Mouse (Mus musculus) liver, embryonic 14.5 days (tissue): ENCODE data around the gene Ranbp1. TPM values are rescaled to one million over a fixed set of nuclear protein-coding genes. Genes with fewer than 3 reads are reported as not detected.
A peak's percentile ranks its signal among the peaks of the same experiment; 100 is the strongest.

Source experiments
- ATAC-seq: fragments of 200-750 bp; cut with Nextera tagmentation; 2 replicates; pipeline ENCODE4 v1.8.0; 2017; ENCODE audit warnings: moderate number of reproducible peaks, mild to moderate bottlenecking, moderate library complexity; ENCODE audit not compliant: insufficient read depth
- DNase-seq, 3 experiments: peaks; one replicate each; pipeline ENCODE4 v3.0.0-alpha.2; 2012 to 2013; ENCODE audit warnings: low read depth in 3 of 3, low spot score in 3 of 3
- H3K27ac ChIP-seq: fragments of 300-500 bp; sonication (generic); 2 replicates; pipeline ENCODE4 v1.5.1; 2014; ENCODE audit warnings: moderate library complexity, mild to moderate bottlenecking, control low read depth, inconsistent platforms
- H3K27me3 ChIP-seq: fragments of 300-500 bp; sonication (generic); 2 replicates; pipeline ENCODE4 v1.6.1; 2014; ENCODE audit warnings: mild to moderate bottlenecking, low read length, moderate library complexity; ENCODE audit not compliant: control insufficient read depth, insufficient read depth
- H3K36me3 ChIP-seq: fragments of 300-500 bp; sonication (generic); replicated peaks from 2 replicates; pipeline ENCODE4 v1.6.1; 2014; ENCODE audit warnings: low read depth; ENCODE audit not compliant: control insufficient read depth, insufficient read depth
- H3K4me1 ChIP-seq, 2 experiments: fragments of 200-500 bp in 1 of 2; fragments of 300-500 bp in 1 of 2; sonication (generic) in 1 of 2; replicated peaks; 2 replicates each; pipeline ENCODE4 v1.6.1; 2012 to 2014; ENCODE audit warnings: antibody characterized with exemption in 1 of 2, inconsistent platforms in 1 of 2, low read length in 1 of 2; ENCODE audit not compliant: control insufficient read depth in 2 of 2, insufficient read depth in 2 of 2
- H3K4me2 ChIP-seq: fragments of 300-500 bp; sonication (generic); 2 replicates; pipeline ENCODE4 v1.6.1; 2014; ENCODE audit warnings: low read depth, mild to moderate bottlenecking, control low read depth, moderate library complexity
- H3K4me3 ChIP-seq, 2 experiments: fragments of 200-500 bp in 1 of 2; fragments of 300-500 bp in 1 of 2; sonication (generic) in 1 of 2; 2 replicates each; pipeline ENCODE4 v1.5.1; 2012 to 2014; ENCODE audit warnings: low read depth in 2 of 2, low read length in 2 of 2, mild to moderate bottlenecking in 2 of 2, control low read depth in 1 of 2, inconsistent platforms in 1 of 2, moderate library complexity in 1 of 2; ENCODE audit not compliant: insufficient read depth in 1 of 2
- H3K9ac ChIP-seq: fragments of 300-500 bp; sonication (generic); replicated peaks from 2 replicates; pipeline ENCODE4 v1.6.1; 2014; ENCODE audit warnings: mild to moderate bottlenecking, control low read depth, moderate library complexity
- H3K9me3 ChIP-seq: fragments of 300-500 bp; sonication (generic); 2 replicates; pipeline ENCODE4 v1.6.1; 2016; ENCODE audit warnings: low read length, mixed read lengths; ENCODE audit not compliant: control insufficient read depth
- CTCF ChIP-seq: IDR thresholded peaks from 2 replicates; pipeline ENCODE4 v1.5.1; 2016; ENCODE audit warnings: antibody characterized with exemption, low read depth, control low read depth
- EP300 ChIP-seq: IDR thresholded peaks from 2 replicates; pipeline ENCODE4 v1.6.1; 2016; ENCODE audit warnings: antibody characterized with exemption, low read depth
- WGBS: fragments of 180-500 bp; shearing (Covaris S2); extraction: QIAGEN DNeasy Blood & Tissue Kit; methylation state at CpG from one replicate; pipeline ENCODE4 v1.1.7; 2014; ENCODE audit not compliant: insufficient replicate concordance; 5-methylcytosine and 5-hydroxymethylcytosine counted together
- polyA plus RNA-seq, 2 experiments: library from polyadenylated mRNA; depleted of rRNA in 1 of 2; stranded (reverse) in 1 of 2; unstranded in 1 of 2; fragments of >200 nt; fragmentation: Nextera tagmentation in 1 of 2; extraction: Ambion mirVana in 1 of 2; gene quantifications; 2 replicates each; pipeline versions ENCODE4 v1.2.1 to v1.2.3; 2012 to 2014

The Ranbp1 gene
- polyA plus RNA-seq, 2 experiments = 148 to 338 TPM

GRCm38 (mm10) chr16:18234671-18235388 lies 13.7 kb downstream of the Ranbp1 start, which contains the start of gene Zdhhc8:
TSS of gene Zdhhc8 (minus strand) at chr16:18235136.
- ATAC-seq (peak; percentile 29; the same call in 1 of the 2 replicates), DNase-seq (no peak)
- Histone ChIP-seq H3K27ac (no peak within 1 kb of the TSS), H3K9me3 (no peaks in the 10 kb centered on the region), H3K4me1 (peaks cover 3 to 15% of the 10 kb centered on the region in 2 experiments; a peak in 3 of 4 replicates), H3K36me3 (peaks cover 16% of the 10 kb centered on the region), H3K4me2 (peak within 1 kb of the TSS; percentile 70), H3K4me3 (peak within 1 kb of the TSS; percentile 57 to 65), H3K9ac (peak within 1 kb of the TSS; percentile 47), H3K27me3 (peaks cover 24% of the 10 kb centered on the region)
- TF ChIP-seq CTCF (no peak), EP300 (no peak)
- WGBS = under 1% methylated on average over 74 of the region's 79 CpGs

GRCm38 (mm10) chr16:18233919-18234670 lies 14.4 kb downstream of the Ranbp1 start:
- TF ChIP-seq CTCF (no peak), EP300 (no peak)
- no peak overlapping the region for H3K27ac ChIP-seq
- H3K4me3 ChIP-seq = peak overlapping the region; percentile 57 to 65
- peaks cover 24% of the 10 kb centered on the region for H3K27me3 ChIP-seq
- peaks cover 11% of the 10 kb centered on the region for H3K36me3 ChIP-seq
- peak overlapping the region; percentile 47 for H3K9ac ChIP-seq
- H3K9me3 ChIP-seq = no peaks in the 10 kb centered on the region
- ATAC-seq = no peak
- H3K4me2 ChIP-seq = peak overlapping the region; percentile 70
- H3K4me1 ChIP-seq = peaks cover 3 to 15% of the 10 kb centered on the region in 2 experiments; a peak in 3 of 4 replicates
- WGBS = 17% methylated on average over 13 of the region's 13 CpGs
- no peak for DNase-seq

GRCm38 (mm10) chr16:18233451-18233850 lies 15.1 kb downstream of the Ranbp1 start:
- ATAC-seq (no peak), DNase-seq (no peak)
- Histone ChIP-seq H3K9me3 (no peaks in the 10 kb centered on the region), H3K27ac (no peak overlapping the region), H3K4me2 (no peak overlapping the region), H3K9ac (no peak overlapping the region), H3K36me3 (peaks cover 6% of the 10 kb centered on the region), H3K27me3 (peaks cover 24% of the 10 kb centered on the region), H3K4me1 (peaks cover 3 to 15% of the 10 kb centered on the region in 2 experiments; a peak in 3 of 4 replicates), H3K4me3 (no peak overlapping the region)
- TF ChIP-seq EP300 (no peak), CTCF (no peak)
- 28% methylated on average over 1 of the region's 1 CpGs for WGBS

GRCm38 (mm10) chr16:18231451-18231850 lies 17.1 kb downstream of the Ranbp1 start:
- no peak for DNase-seq
- Histone ChIP-seq H3K4me2 (no peak overlapping the region), H3K36me3 (no peaks in the 10 kb centered on the region), H3K4me1 (peaks cover 2 to 8% of the 10 kb centered on the region in 2 experiments; a peak in 2 of 4 replicates), H3K27me3 (peaks cover 24% of the 10 kb centered on the region), H3K9me3 (no peaks in the 10 kb centered on the region), H3K27ac (no peak overlapping the region), H3K9ac (no peak overlapping the region), H3K4me3 (no peak overlapping the region)
- no peak for ATAC-seq
- 70% methylated on average over 4 of the region's 4 CpGs for WGBS
- TF ChIP-seq CTCF = no peak
- TF ChIP-seq EP300 = no peak

- ATAC-seq = no peak
- no peak overlapping the region for H3K9ac ChIP-seq
- H3K27ac ChIP-seq = no peak overlapping the region
- 64% methylated on average over 3 of the region's 3 CpGs for WGBS
- H3K9me3 ChIP-seq = no peaks in the 10 kb centered on the region
- TF ChIP-seq CTCF (no peak), EP300 (no peak)
- H3K4me3 ChIP-seq = no peak overlapping the region
- H3K27me3 ChIP-seq = peaks cover 23% of the 10 kb centered on the region
- H3K4me1 ChIP-seq = peaks cover 0 to 6% of the 10 kb centered on the region in 2 experiments; a peak in 1 of 4 replicates
- no peak overlapping the region for H3K4me2 ChIP-seq
- H3K36me3 ChIP-seq = no peaks in the 10 kb centered on the region
- DNase-seq = no peak
Measured at GRCm38 (mm10) chr16:18231047-18231446, 17.5 kb downstream of the Ranbp1 start.
